23 mouse cellular contexts compared by ENCODE assay signal in genomic region chr16:36634971-36635710, GRCm38 (mm10). TPM values are rescaled to one million over a fixed set of nuclear protein-coding genes. Genes with fewer than 3 reads are reported as not detected.
DNase-seq lines count a peak whose midpoint lies in the region; ATAC-seq lines count a peak whose summit lies in the region.
"Had no signal": no experiment of that assay in that cellular context is flagged by ENCODE, and none has a peak within 500 bp of the region (broad histone marks: within the 10 kb centered on the region; RNA-seq: fewer than 3 reads in every experiment).

No protein-coding gene starts in this region.

- peak; percentile 3 for DNase-seq in retina, postnatal 1 day
- DNase-seq in retina, embryonic 14.5 days (ENCODE audit: low spot score), result no peak
- DNase-seq in CD4-positive helper T cell, adult 2 months (ENCODE audit: low read depth, low spot score), result peak; percentile 12
- peak; percentile 92 for DNase-seq in R1 (ENCODE audit: low read depth, low spot score)
- DNase-seq in layer of hippocampus, postnatal 25 days (ENCODE audit: extremely low spot score in 1 of 2, low spot score in 1 of 2), result no peak
- DNase-seq in gastrocnemius, postnatal 25 days, result no peak
- no peak for DNase-seq in right cerebral cortex, adult 2 months (ENCODE audit: low spot score in 2 of 2)
- DNase-seq: adrenal gland, postnatal 14 days; cerebellum, adult 11 months; cerebellum, adult 9-10 months; cerebellum, postnatal 36 days; gastrocnemius, postnatal 36 days; heart, postnatal 10 days; kidney, adult 18-20 months; kidney, postnatal 25 days; liver, postnatal 0 days; lung, postnatal 10 days; right cerebral cortex, postnatal 25 days; thymus, postnatal 4 days had no signal

- ATAC-seq in neutrophil, adult 5-6 weeks (ENCODE audit: extremely low read depth, insufficient number of reproducible peaks, low FRiP score, poor library complexity, severe bottlenecking), result peak; percentile 81
- ATAC-seq: forebrain, embryonic 13.5 days; liver, postnatal 0 days; midbrain, embryonic 15.5 days had no signal

RNA-seq across cellular contexts. Expression of gene Cd86, which starts 30.7 kb away (rescaled TPM):
- total RNA-seq in neutrophil, adult 5-6 weeks (2017), result 50.7 and 56.0 TPM in 2 replicates
- 1 to 10 TPM; 1.0 to 1.1 TPM for total RNA-seq in layer of hippocampus, postnatal 25 days (2021)
- under 1 TPM; 0.51 to 0.91 TPM for total RNA-seq in gastrocnemius, postnatal 25 days (2021)

RNA-seq across cellular contexts. Expression of gene Ildr1, which starts 58.6 kb away (rescaled TPM):
- 3.8 and 4.4 TPM in 2 replicates for total RNA-seq in neutrophil, adult 5-6 weeks (2017)
- under 1 TPM; 0.20 to 0.38 TPM for total RNA-seq in layer of hippocampus, postnatal 25 days (2021)
- under 1 TPM in 1 of 2 experiments, not detected in 1; 0.08 TPM for total RNA-seq in gastrocnemius, postnatal 25 days (2021)
- total RNA-seq: adrenal gland, postnatal 14 days; gastrocnemius, postnatal 36 days; heart, adult 8-10 months; heart, postnatal 10 days had no signal

Comparison
In these comparisons a context has a peak if more than half of its experiments do, and no peak if none do; other contexts are left out.
1. DNase-seq: peak in retina, postnatal 1 day (single experiment), CD4-positive helper T cell, adult 2 months (single experiment) and R1 (single experiment); none in retina, embryonic 14.5 days (single experiment), layer of hippocampus, postnatal 25 days (0 of 2), gastrocnemius, postnatal 25 days (single experiment) and right cerebral cortex, adult 2 months (0 of 2).
2. RNA of gene Cd86, which starts 30.7 kb away (total RNA-seq): 50.7 to 56.0 TPM in neutrophil, adult 5-6 weeks; 1.0 to 1.1 TPM in layer of hippocampus, postnatal 25 days and 0.51 to 0.91 TPM in gastrocnemius, postnatal 25 days; every median in the first group is over 10 times any median in the second.